Mouse (Mus musculus) C2C12 (cell line): Measurements from ENCODE around the gene Zbtb9.

ENCODE experiments used
- CEBPB ChIP-seq: IDR thresholded peaks from one replicate; pipeline ENCODE4 v1.6.1; 2011; ENCODE audit warnings: low read depth, mild to moderate bottlenecking, control low read depth, moderate library complexity
- CTCF ChIP-seq: IDR thresholded peaks from one replicate; pipeline ENCODE4 v1.5.1; 2011; ENCODE audit not compliant: control insufficient read depth, insufficient read depth, insufficient read length
- MAX ChIP-seq: IDR thresholded peaks from one replicate; pipeline ENCODE4 v1.6.1; 2011; ENCODE audit warnings: mild to moderate bottlenecking, control low read depth
- MYOG ChIP-seq: IDR thresholded peaks from one replicate; pipeline ENCODE4 v1.6.1; 2011; ENCODE audit not compliant: control insufficient read depth, insufficient read length; ENCODE audit errors: extremely low read depth
- USF1 ChIP-seq: IDR thresholded peaks from one replicate; pipeline ENCODE4 v1.6.1; 2011; ENCODE audit warnings: low read depth, mild to moderate bottlenecking, control low read depth, moderate library complexity

DNA sequence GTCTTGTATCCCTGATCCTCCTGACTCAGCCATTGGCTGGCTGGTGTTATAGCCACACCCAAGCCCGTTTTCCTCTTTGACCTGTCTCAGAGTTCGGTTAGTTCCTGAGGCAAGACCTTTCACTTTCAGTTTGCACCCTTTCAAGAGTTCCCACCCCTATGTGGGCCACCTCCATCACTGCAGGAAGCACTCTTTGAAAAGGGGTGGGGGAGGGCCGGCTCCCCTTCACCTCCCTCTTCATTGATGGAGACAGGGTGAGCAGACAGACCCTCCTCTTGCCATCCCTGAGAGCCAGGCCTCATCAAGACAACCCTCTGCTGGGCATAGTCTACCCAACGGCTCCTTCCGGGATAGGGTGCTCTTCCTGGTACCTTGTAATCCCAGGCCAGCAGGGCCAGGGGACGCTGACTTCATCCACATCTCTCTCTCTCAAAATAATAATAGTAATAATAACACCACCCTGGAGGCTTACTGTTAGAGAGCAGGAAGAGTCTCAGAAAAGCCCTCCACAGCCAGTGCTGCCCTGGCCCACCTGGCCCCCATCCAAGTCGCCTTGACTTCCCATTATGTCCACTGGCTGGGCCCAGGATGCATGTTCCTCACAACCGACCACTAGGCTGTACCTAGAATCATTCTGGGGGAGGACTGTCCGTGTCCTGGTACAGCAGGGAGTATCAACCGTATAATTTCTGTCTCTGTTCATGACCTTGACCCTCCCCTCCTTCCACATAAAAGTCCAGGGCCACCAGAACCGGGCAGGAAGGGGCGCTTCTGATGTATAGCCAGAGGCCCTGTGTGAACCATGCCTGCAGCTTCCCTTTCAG lies 54.7 kb downstream of the Zbtb9 start:
- TF ChIP-seq CTCF (no peak), MAX (no peak), MYOG (no peak), USF1 (no peak), CEBPB (no peak)
